In genomic region chr9:96818822-96819481, GRCm38 (mm10) we compare ENCODE assay signal across 9 mouse cellular contexts.
DNase-seq lines count a peak whose midpoint lies in the region; ATAC-seq lines count a peak whose summit lies in the region.
"Had no signal": no experiment of that assay in that cellular context is flagged by ENCODE, and none has a peak within 500 bp of the region (broad histone marks: within the 10 kb centered on the region; RNA-seq: fewer than 3 reads in every experiment).

No protein-coding gene starts in this region.

- no peaks in the 10 kb centered on the region for H3K36me3 ChIP-seq in heart, embryonic 12.5 days
- no peaks in the 10 kb centered on the region for H3K36me3 ChIP-seq in heart, embryonic 10.5 days
- H3K36me3 ChIP-seq in intestine, embryonic 14.5 days (ENCODE audit: control insufficient read depth, insufficient read depth, low read length): peaks cover 1% of the 10 kb centered on the region; the same call in 1 of the 2 replicates
- no peaks in the 10 kb centered on the region for H3K36me3 ChIP-seq in midbrain, embryonic 16.5 days (ENCODE audit: control insufficient read depth, insufficient read depth, low read length)

- 0 out of 2 replicates have a peak overlapping the region, but pooled peaks have one; percentile 10 for H3K9ac ChIP-seq in heart, embryonic 12.5 days
- no peak overlapping the region for H3K9ac ChIP-seq in intestine, embryonic 14.5 days (ENCODE audit: low read length)
- peak overlapping the region; percentile 4; the same call in 1 of the 2 replicates for H3K9ac ChIP-seq in midbrain, embryonic 16.5 days (ENCODE audit: low read depth, low read length)

- H3K27me3 ChIP-seq in heart, embryonic 12.5 days (replicated peaks): no peaks in the 10 kb centered on the region
- no peaks in the 10 kb centered on the region for H3K27me3 ChIP-seq in heart, embryonic 10.5 days (ENCODE audit: insufficient read depth, poor library complexity, severe bottlenecking)
- H3K27me3 ChIP-seq in intestine, embryonic 14.5 days (replicated peaks; ENCODE audit: control insufficient read depth, insufficient read depth, low read length): no peaks in the 10 kb centered on the region
- no peaks in the 10 kb centered on the region for H3K27me3 ChIP-seq in midbrain, embryonic 16.5 days (ENCODE audit: control insufficient read depth, insufficient read depth, low read depth, low read length)

- H3K4me1 ChIP-seq in heart, embryonic 12.5 days (replicated peaks): peaks cover 5% of the 10 kb centered on the region; the same call in 1 of the 2 replicates
- H3K4me1 ChIP-seq in heart, embryonic 10.5 days: peaks cover 7% of the 10 kb centered on the region
- no peaks in the 10 kb centered on the region for H3K4me1 ChIP-seq in intestine, embryonic 14.5 days (replicated peaks; ENCODE audit: control insufficient read depth, insufficient read depth, low read length)
- H3K4me1 ChIP-seq in midbrain, embryonic 16.5 days (ENCODE audit: control insufficient read depth, insufficient read depth, low read length): peaks cover 3% of the 10 kb centered on the region; the same call in 1 of the 2 replicates

- H3K9me3 ChIP-seq in heart, embryonic 12.5 days (replicated peaks): peaks cover 3% of the 10 kb centered on the region; the same call in 1 of the 2 replicates
- H3K9me3 ChIP-seq in heart, embryonic 10.5 days: no peaks in the 10 kb centered on the region
- no peaks in the 10 kb centered on the region for H3K9me3 ChIP-seq in intestine, embryonic 14.5 days (ENCODE audit: control insufficient read depth, low read length)
- H3K9me3 ChIP-seq in midbrain, embryonic 16.5 days (replicated peaks; ENCODE audit: control insufficient read depth, low read length, poor library complexity, severe bottlenecking): 0 out of 2 replicates have a peak, but pooled peaks cover 3% of the 10 kb centered on the region

- no peak overlapping the region for H3K27ac ChIP-seq in heart, embryonic 12.5 days (ENCODE audit: poor library complexity, severe bottlenecking)
- H3K27ac ChIP-seq in heart, embryonic 10.5 days: no peak overlapping the region
- H3K27ac ChIP-seq in intestine, embryonic 14.5 days (ENCODE audit: low read depth): no peak overlapping the region
- H3K27ac ChIP-seq in midbrain, embryonic 16.5 days (ENCODE audit: low read length): no peak overlapping the region

- 63% methylated on average over 11 of the region's 11 CpGs for WGBS in heart, embryonic 12.5 days
- WGBS in heart, embryonic 10.5 days: 62% methylated on average over 11 of the region's 11 CpGs
- WGBS in intestine, embryonic 14.5 days: 61% methylated on average over 11 of the region's 11 CpGs
- WGBS in midbrain, embryonic 16.5 days: 64% methylated on average over 11 of the region's 11 CpGs

- H3K4me2 ChIP-seq in heart, embryonic 12.5 days: no peak overlapping the region
- H3K4me2 ChIP-seq in intestine, embryonic 14.5 days (ENCODE audit: low read length): no peak overlapping the region
- H3K4me2 ChIP-seq in midbrain, embryonic 16.5 days (ENCODE audit: low read length): no peak overlapping the region

- DNase-seq in heart, embryonic 10.5 days (ENCODE audit: low spot score): no peak
- DNase-seq in intestine, embryonic 14.5 days (ENCODE audit: low spot score): no peak
- no peak for DNase-seq in layer of hippocampus, postnatal 14 days (ENCODE audit: low spot score in 2 of 2)
- DNase-seq in heart, adult 9 months (ENCODE audit: low spot score in 2 of 2): no peak
- no peak for DNase-seq in Muller cell, postnatal 12 days (ENCODE audit: inconsistent ontology term)
- DNase-seq: right cerebral cortex, postnatal 14 days had no signal

- H3K4me3 ChIP-seq in heart, embryonic 12.5 days: no peak overlapping the region
- H3K4me3 ChIP-seq in heart, embryonic 10.5 days: no peak overlapping the region
- H3K4me3 ChIP-seq in intestine, embryonic 14.5 days (ENCODE audit: low read depth, low read length): no peak overlapping the region
- no peak overlapping the region for H3K4me3 ChIP-seq in midbrain, embryonic 16.5 days (ENCODE audit: low read depth, low read length)

- ATAC-seq in heart, embryonic 12.5 days (ENCODE audit: insufficient number of reproducible peaks, low FRiP score): peak; percentile 22; the same call in 1 of the 2 replicates
- peak; percentile 49; the same call in 1 of the 2 replicates for ATAC-seq in erythroid progenitor cell, adult 5-6 weeks (replicated peaks; ENCODE audit: low FRiP score, poor library complexity, severe bottlenecking)
- peak; percentile 17; the same call in 1 of the 2 replicates for ATAC-seq in intestine, embryonic 14.5 days (replicated peaks; ENCODE audit: low FRiP score, low TSS enrichment, low read depth)
- ATAC-seq in midbrain, embryonic 16.5 days: peak; percentile 79

Comparison
In these comparisons a context has a peak if more than half of its experiments do, and no peak if none do; other contexts are left out.
1. ATAC-seq: peak in every context shown above with its lines; median percentile 79 in midbrain, embryonic 16.5 days; 49 in erythroid progenitor cell, adult 5-6 weeks; 22 in heart, embryonic 12.5 days; 17 in intestine, embryonic 14.5 days.